Mouse (Mus musculus) testis, adult 2 months (tissue): ENCODE measurements around the gene Naaa.

Source experiments
- CTCF ChIP-seq: fragments of 200-500 bp; IDR thresholded peaks from 2 replicates; pipeline ENCODE4 v1.5.1; 2012; ENCODE audit warnings: low read depth, mild to moderate bottlenecking, inconsistent platforms, low read length, moderate library complexity; ENCODE audit not compliant: control insufficient read depth, insufficient read depth, insufficient replicate concordance
- POLR2A ChIP-seq: fragments of 200-500 bp; IDR thresholded peaks from 2 replicates; pipeline ENCODE4 v1.6.1; 2012; ENCODE audit warnings: low read depth, mild to moderate bottlenecking, inconsistent platforms, low read length, moderate library complexity; ENCODE audit not compliant: control insufficient read depth

DNA sequence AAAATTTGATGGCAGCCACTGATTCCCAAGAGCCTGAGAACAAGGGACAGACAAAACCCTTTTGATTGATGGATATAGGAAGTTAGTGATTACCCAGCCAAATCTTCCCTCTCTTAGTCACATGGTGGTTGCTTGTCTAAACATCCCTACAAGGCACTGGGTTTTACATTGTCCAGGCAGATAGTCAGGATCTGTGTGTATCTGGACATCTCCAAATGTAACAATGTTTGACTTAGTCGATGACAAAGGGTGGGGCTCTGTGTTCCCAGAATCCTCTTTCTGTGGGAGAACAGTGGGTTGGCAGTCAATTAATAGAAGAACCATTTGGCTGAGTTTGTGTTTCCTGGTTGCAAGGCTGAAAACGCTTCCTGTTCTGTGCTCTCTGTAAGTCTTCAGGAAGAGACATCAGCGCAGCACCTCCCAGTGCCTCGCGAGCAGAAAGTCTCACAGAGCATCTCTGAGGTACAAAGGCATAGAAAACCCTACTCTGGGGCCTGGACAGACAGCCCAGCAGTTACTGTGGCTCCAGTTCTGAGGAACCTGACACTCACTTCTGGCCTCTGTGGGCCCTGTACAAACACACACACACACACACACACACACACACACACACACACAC, 42.9 kb downstream of the Naaa start:
- TF ChIP-seq CTCF (no peak), POLR2A (no peak)
